Mouse (Mus musculus) kidney, adult 2 months (tissue): ENCODE results near the gene Cenpe.

ENCODE experiments used
- CTCF ChIP-seq: fragments of 200-500 bp; conservative IDR thresholded peaks from 2 replicates; pipeline ENCODE4 v1.5.1; 2011; ENCODE audit warnings: low read depth, mild to moderate bottlenecking, control low read depth, low read length, moderate library complexity, mixed read lengths; ENCODE audit not compliant: insufficient read depth, insufficient read length
- POLR2A ChIP-seq: fragments of 200-500 bp; IDR thresholded peaks from one replicate; pipeline ENCODE4 v1.6.1; 2011; ENCODE audit warnings: low read depth, low read length, control low read depth

- TF ChIP-seq POLR2A, result no peak
- TF ChIP-seq CTCF, result no peak
Observed at GRCm38 (mm10) chr3:135249104-135249503, 36.8 kb downstream of the Cenpe start.
